In genomic region chr6:135237326-135237725, GRCm38 (mm10) we compare ENCODE assay signal across 10 mouse cellular contexts. TPM values are rescaled to one million over a fixed set of nuclear protein-coding genes. Genes with fewer than 3 reads are reported as not detected.
DNase-seq lines count a peak whose midpoint lies in the region; ATAC-seq lines count a peak whose summit lies in the region.
"Had no signal": no experiment of that assay in that cellular context is flagged by ENCODE, and none has a peak within 500 bp of the region (broad histone marks: within the 10 kb centered on the region; RNA-seq: fewer than 3 reads in every experiment).

No protein-coding gene starts in this region.

- no peak overlapping the region for H3K27ac ChIP-seq in liver, embryonic 13.5 days
- H3K27ac ChIP-seq: layer of hippocampus, adult 2 months; limb, embryonic 15.5 days had no signal

- H3K9me3 ChIP-seq in liver, embryonic 13.5 days (replicated peaks) = no peaks in the 10 kb centered on the region
- H3K9me3 ChIP-seq: limb, embryonic 15.5 days had no signal

- H3K27me3 ChIP-seq in liver, embryonic 13.5 days = no peaks in the 10 kb centered on the region
- H3K27me3 ChIP-seq: limb, embryonic 15.5 days had no signal

- peak; percentile 10 for DNase-seq in CD4-positive, CD25-positive, alpha-beta regulatory T cell, adult 2 months (ENCODE audit: low read depth, low spot score)
- no peak for DNase-seq in liver, embryonic 13.5 days
- DNase-seq in naive thymus-derived CD4-positive, alpha-beta T cell, adult 2 months (ENCODE audit: low read depth) = peak; percentile 27
- DNase-seq in gastrocnemius, postnatal 36 days = no peak
- no peak for DNase-seq in ovary, adult 18-20 months (ENCODE audit: low spot score)
- no peak for DNase-seq in Muller cell, postnatal 12 days (ENCODE audit: inconsistent ontology term)

- peaks cover 55% of the 10 kb centered on the region for H3K36me3 ChIP-seq in liver, embryonic 13.5 days

- intact Hi-C loops in gastrocnemius, postnatal 36 days (cut with DNase I) = no loop called here

- ATAC-seq in CD4-positive, CD25-positive, alpha-beta regulatory T cell, adult 4 months = no peak
- ATAC-seq in activated CD4-positive, CD25-positive, alpha-beta regulatory T cell, adult 4 months = peak; percentile 64
- peak; percentile 30 for ATAC-seq in liver, embryonic 13.5 days (ENCODE audit: low read depth)

- H3K4me2 ChIP-seq in liver, embryonic 13.5 days = no peak overlapping the region
- H3K4me2 ChIP-seq: limb, embryonic 15.5 days had no signal

- no peak overlapping the region for H3K9ac ChIP-seq in liver, embryonic 13.5 days
- H3K9ac ChIP-seq: limb, embryonic 15.5 days had no signal

- H3K4me3 ChIP-seq in liver, embryonic 13.5 days (replicated peaks) = no peak overlapping the region
- H3K4me3 ChIP-seq: layer of hippocampus, adult 2 months; limb, embryonic 15.5 days had no signal

- 41% methylated on average over 14 of the region's 14 CpGs for WGBS in liver, embryonic 13.5 days (ENCODE audit: insufficient replicate concordance)

- peaks cover 14% of the 10 kb centered on the region for H3K4me1 ChIP-seq in liver, embryonic 13.5 days (replicated peaks)

RNA-seq across cellular contexts. Expression of gene Gsg1, which starts 16.8 kb away (rescaled TPM):
- polyA plus RNA-seq in CD4-positive, CD25-positive, alpha-beta regulatory T cell, adult 4 months (2017; shearing (Covaris generic)) = not detected
- polyA plus RNA-seq in activated CD4-positive, CD25-positive, alpha-beta regulatory T cell, adult 4 months (2017; shearing (Covaris generic)) = not detected
- 0.15 and 0.16 TPM in 2 replicates for polyA plus RNA-seq in liver, embryonic 13.5 days (2015; fragmentation: Nextera tagmentation; extraction: Ambion mirVana)
- total RNA-seq in gastrocnemius, postnatal 36 days (2021) = not detected

RNA-seq across cellular contexts. Expression of gene Hebp1, which starts 39.5 kb away (rescaled TPM):
- 1 to 10 TPM in 1 of 2 experiments, not detected in 1; 1.0 TPM for polyA plus RNA-seq in CD4-positive, CD25-positive, alpha-beta regulatory T cell, adult 4 months (2017; shearing (Covaris generic))
- polyA plus RNA-seq in activated CD4-positive, CD25-positive, alpha-beta regulatory T cell, adult 4 months (2017; shearing (Covaris generic)) = 1 to 10 TPM in 1 of 2 experiments, under 1 TPM in 1; 0.42 to 2.4 TPM
- 129 and 141 TPM in 2 replicates for polyA plus RNA-seq in liver, embryonic 13.5 days (2015; fragmentation: Nextera tagmentation; extraction: Ambion mirVana)
- 1 to 10 TPM; 6.8 to 6.9 TPM for total RNA-seq in gastrocnemius, postnatal 36 days (2021)

RNA-seq across cellular contexts. Expression of gene Fam234b, which starts 39.5 kb away (rescaled TPM):
- 10 to 100 TPM; 18.0 to 23.1 TPM for polyA plus RNA-seq in CD4-positive, CD25-positive, alpha-beta regulatory T cell, adult 4 months (2017; shearing (Covaris generic))
- polyA plus RNA-seq in activated CD4-positive, CD25-positive, alpha-beta regulatory T cell, adult 4 months (2017; shearing (Covaris generic)) = 10 to 100 TPM; 23.6 to 23.8 TPM
- 30.1 and 43.5 TPM in 2 replicates for polyA plus RNA-seq in liver, embryonic 13.5 days (2015; fragmentation: Nextera tagmentation; extraction: Ambion mirVana)
- total RNA-seq in gastrocnemius, postnatal 36 days (2021) = 1 to 10 TPM; 2.4 to 4.3 TPM

Comparison
In these comparisons a context has a peak if more than half of its experiments do, and no peak if none do; other contexts are left out.
1. DNase-seq: peak in CD4-positive, CD25-positive, alpha-beta regulatory T cell, adult 2 months (single experiment) and naive thymus-derived CD4-positive, alpha-beta T cell, adult 2 months (single experiment); none in liver, embryonic 13.5 days (single experiment), gastrocnemius, postnatal 36 days (0 of 2), ovary, adult 18-20 months (single experiment) and Muller cell, postnatal 12 days (single experiment).
2. RNA of gene Hebp1, which starts 39.5 kb away (polyA plus RNA-seq): 129 to 141 TPM in liver, embryonic 13.5 days; 0.42 to 2.4 TPM in activated CD4-positive, CD25-positive, alpha-beta regulatory T cell, adult 4 months and 1.0 TPM in CD4-positive, CD25-positive, alpha-beta regulatory T cell, adult 4 months; every median in the first group is over 10 times any median in the second.